Mouse (Mus musculus) adrenal gland, adult 18-20 months (tissue): ENCODE results near the gene Otp. TPM values are rescaled to one million over a fixed set of nuclear protein-coding genes. Genes with fewer than 3 reads are reported as not detected.
A peak's percentile ranks its signal among the peaks of the same experiment; 100 is the strongest.

Experiments used
- DNase-seq, 2 experiments: peaks; one replicate each; pipeline ENCODE4 v3.0.0; 2021 to 2022; ENCODE audit warnings: low spot score in 2 of 2
- total RNA-seq, 2 experiments: library from RNA; stranded (reverse); gene quantifications; 1 replicate in 1 of 2; 2 replicates in 1 of 2; pipeline ENCODE4 v1.2.3; 2021

Gene Otp
- total RNA-seq, 2 experiments from 2014 or later = not detected

DNA sequence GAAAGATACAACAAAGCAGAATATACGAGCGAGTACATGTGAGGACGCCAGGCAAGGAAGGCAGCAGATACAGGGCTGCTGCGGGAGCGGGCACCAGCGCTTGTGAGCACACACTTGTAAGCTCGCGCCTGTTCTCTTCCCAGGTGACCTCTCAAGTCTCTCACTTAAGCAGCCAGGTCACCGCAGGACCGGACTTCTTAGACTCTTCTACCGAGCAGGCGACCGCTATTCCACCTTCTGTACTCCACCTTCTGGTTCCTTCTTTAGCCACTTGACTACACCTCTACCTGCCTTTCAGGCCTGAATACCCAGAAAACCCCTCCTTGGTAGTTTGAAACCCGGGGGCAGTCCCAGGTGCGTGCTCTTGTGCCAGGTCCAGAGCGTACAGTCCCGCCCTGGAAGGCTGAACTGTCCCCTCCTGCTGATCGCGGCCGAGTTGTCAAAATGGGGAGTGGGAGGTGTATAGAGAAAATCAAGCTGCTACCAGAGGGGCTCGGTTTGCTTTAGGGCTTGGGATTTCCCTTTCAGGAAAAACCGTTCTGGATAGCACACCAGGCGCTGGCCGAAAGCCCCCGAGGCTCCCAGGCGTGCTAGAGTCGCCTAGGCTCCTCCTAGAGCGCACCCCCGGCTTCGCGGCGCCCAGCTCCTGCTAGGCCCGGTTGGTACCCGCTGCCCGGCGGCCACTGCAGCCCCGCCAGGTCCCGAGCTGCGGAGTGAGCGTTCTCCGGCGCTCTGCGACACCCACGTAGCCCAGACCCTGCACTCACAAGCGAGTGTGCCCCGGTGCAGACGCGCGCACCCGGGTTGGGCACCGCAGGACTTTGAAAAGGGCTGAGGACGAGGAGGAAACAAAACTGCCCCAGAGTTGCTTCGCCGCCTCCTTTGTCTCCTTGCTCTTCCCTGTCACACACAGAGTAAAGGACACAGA is 2.0 kb upstream of the Otp start:
- DNase-seq = no peak

DNA sequence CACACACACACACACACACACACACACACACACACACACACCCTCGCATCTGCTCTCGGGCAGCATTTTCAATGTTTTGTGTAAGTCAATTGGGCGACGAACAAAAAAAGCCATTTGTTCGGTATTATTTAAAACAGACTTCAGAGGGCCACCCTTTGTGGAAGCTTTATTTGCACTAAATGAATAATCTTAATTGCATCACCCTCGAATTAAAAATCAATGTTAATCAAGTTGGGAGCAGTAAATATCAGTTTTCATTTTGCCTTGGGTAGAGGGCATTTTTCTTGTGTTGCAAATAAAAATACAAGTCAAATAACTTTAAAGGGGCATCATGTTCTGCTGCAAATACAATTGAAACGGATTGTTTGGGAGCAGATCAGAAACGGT is 1.4 kb upstream of the Otp start:
- DNase-seq = no peak

DNA sequence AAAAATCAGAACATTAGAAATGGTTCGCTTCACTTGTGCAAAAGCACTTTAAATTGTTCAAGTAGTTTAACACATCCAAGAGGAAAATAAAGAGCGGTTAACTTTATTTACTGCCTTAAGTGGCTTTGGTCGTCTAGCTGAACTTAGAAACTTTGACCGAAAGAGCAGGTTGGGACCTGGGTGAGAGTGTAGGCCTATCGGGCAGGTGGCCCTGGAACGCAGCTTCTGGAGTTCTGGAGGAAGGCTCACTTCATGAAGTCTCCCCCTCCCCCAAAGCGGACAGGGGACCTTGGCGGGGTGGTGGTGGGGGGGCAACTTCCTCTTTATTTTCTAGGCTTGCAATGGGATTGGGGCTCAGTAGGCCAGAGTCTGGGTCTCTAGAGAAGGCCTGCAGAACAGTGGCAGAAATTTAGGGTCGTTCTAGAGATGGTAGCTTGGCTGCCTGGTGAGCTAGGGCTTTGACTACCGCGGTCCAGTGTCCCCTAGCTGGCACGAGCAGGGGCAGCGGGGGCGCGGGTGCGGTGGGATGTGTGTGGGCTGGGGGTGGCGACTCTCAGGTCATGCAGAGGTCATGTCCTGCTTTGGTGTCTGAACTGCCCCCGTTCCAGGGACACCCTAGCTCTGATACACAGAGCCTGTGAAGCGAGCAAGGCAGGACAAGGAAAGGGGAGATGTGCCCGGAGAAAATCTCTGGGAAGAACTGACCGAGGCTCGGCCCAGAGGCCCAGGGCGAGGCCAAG is 576 bp upstream of the Otp start:
- DNase-seq = no peak

DNA sequence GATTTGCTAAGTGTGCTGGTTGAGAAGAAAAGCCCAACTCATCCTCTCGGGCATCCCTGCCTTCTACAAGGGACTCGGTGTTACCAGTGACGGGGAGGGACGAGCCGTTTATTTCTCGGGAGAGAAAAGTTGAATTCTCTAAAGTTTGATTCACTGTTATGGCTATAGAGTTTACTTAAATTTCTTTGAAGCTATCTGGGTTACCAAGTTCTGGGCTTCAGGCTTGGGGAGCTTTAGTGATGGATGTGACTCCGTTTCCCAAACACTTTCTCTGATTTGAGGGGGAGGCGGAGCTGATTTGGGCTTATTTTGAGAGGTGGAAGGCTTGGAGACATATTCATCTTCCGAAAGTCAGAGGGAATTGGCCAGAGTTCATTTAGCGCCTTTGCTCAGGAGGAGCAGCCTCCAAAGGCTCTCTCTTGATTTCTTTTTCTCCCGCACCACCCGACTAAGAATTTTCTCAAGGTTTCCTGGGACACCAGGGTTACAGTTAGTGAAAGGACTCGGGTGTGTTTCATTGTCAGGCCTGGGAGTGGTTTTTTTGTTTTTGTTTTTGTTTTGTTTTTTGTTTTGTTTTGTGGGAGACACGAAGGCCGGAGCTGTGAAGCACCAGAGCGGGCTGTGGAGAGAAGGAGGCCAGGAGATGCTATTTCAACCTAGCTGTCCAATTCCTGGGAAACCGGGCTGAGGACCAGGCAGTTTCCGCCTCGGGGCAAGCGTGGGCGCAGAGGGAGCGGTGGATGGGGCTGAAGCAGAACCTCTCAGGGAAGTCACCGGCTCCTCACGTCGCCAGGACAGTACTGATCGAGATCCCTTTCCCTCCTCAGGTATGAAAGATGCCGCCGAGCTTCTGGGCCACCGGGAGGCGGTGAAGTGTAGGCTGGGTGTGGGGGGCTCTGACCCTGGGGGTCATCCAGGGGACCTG is 1.1 kb downstream of the Otp start:
- no peak for DNase-seq

DNA sequence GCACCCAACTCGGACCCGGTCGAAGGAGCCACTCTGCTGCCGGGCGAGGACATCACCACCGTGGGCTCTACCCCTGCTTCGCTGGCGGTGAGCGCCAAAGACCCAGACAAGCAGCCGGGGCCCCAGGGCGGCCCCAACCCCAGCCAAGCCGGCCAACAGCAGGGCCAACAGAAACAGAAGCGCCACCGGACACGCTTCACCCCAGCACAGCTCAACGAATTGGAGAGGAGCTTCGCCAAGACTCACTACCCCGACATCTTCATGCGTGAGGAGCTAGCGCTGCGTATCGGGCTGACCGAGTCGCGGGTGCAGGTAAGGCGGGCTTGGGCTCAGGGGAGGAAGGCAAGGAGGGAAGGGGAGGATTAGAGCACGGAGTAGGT is 1.8 kb downstream of the Otp start:
- DNase-seq = no peak

DNA sequence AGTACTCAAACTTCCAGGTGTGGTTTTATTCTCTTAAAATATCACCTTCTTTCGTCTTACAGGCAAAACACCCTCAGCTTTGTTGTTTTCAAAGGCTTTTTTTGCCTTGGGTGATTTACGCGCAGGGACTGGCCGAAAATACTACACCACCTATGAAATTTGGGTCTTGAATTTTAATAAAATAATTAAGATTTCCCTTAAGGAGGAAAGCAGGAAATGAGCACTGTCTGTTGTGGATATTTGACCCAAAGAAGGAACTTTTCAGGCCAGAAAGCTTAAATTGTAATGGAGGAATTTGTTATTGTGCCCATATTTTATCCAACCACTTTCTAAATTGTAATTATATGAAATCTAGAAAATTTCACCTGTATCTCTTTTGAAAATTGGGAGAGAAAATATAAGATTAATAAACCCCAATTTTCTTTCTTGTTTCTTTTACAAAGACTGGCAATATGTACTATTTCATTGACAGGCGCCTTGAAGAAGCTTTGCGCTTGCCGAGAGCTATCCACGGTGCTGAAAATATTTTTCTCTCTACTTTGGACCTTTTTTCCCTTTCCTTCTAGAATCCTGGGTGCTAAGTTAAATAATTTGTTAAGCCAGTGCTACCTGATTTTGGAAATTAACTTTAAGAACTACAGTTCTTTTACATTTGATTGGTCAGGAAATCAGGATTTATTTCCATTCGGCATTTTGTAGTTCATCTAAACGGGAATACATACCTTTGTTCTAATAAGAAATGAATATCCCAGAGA is 2.8 kb downstream of the Otp start:
- no peak for DNase-seq

DNA sequence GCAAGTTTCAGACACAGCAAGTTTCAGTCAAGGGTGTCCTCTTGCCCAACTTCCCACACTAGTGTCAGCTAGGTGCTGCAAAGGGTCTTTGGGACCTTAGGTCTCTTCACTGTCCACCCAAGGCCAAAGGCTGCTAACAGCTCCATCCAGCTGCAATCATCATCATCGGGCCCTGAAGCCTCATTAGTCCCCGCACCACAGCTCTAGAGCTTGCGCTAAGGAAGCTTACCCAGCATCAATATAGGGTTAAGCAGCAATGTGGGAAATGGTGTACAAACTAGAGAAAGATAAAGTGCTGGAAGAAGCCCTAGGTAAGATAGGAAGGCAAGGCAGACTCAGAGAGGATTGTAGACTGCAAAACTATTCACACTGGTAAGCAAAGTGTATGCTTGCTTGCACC is 5.8 kb downstream of the Otp start:
- DNase-seq = no peak

DNA sequence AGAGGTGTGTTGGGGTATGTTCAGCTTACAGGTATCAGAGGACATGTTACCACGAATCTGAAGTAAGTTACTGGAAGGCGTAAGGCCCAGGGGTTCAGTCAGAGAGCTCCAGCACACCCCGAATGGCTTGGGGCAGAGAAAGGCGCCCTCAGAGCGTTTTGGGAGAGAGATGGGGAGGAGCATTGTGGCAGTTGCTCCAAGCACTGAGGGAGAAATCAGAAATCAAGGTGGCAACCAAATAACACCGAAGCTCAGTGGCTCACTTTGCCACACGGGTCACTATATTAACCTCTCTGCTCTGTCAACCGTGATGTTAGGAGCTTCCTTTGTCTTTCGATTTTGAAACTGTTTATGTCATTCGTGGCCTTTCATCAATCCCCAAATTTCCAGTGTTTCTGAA is 6.8 kb downstream of the Otp start:
- DNase-seq = no peak

DNA sequence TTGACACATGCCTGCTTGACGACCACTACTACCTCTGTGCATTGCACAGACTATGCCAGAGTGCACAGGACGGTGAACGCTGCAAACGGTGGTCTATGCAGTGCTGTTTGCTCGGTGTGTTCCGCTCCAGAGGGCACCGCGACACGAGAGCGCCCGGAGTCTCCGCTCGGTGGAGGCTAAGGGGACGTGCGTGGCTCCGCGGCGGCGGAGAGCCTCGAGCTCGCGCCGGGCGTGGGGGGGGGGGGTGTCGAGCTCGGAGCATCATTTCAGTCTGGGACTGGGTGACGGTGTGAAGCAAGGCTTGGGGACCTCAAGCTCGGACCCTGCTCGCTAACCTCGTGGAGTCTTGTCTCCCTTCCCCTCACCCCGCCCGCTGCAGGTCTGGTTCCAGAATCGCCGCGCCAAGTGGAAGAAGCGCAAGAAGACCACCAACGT is 7.3 kb downstream of the Otp start:
- no peak for DNase-seq

DNA sequence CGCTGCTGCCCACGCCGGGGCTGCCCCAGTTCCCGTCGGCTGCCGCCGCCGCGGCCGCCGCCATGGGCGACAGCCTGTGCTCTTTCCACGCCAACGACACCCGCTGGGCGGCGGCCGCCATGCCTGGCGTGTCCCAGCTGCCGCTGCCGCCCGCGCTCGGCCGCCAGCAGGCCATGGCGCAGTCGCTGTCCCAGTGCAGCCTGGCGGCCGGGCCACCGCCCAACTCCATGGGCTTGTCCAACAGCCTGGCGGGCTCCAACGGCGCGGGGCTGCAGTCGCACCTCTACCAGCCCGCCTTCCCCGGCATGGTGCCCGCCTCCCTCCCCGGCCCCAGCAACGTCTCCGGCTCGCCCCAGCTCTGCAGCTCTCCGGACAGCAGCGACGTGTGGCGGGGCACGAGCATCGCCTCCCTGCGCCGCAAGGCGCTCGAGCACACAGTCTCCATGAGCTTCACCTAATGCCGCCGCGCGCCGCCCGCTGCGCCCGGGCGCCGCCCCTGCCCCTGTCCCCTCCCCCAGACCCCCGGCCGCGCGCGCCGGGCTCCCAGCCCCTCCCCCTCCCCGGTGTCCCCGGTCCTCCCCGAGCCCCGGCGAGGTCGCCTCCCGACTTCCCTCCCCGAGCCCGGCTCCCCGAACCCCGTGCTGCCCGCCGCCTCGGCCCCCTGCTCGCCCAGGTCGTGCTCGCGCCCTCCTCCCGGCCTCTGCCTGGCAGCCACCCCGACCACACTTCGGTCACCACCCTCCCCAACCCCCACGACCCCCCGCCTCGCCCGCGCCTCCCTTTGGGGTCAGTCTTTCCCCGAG is 8.0 kb downstream of the Otp start:
- peak in 1 of 2 experiments; percentile 15 for DNase-seq

DNA sequence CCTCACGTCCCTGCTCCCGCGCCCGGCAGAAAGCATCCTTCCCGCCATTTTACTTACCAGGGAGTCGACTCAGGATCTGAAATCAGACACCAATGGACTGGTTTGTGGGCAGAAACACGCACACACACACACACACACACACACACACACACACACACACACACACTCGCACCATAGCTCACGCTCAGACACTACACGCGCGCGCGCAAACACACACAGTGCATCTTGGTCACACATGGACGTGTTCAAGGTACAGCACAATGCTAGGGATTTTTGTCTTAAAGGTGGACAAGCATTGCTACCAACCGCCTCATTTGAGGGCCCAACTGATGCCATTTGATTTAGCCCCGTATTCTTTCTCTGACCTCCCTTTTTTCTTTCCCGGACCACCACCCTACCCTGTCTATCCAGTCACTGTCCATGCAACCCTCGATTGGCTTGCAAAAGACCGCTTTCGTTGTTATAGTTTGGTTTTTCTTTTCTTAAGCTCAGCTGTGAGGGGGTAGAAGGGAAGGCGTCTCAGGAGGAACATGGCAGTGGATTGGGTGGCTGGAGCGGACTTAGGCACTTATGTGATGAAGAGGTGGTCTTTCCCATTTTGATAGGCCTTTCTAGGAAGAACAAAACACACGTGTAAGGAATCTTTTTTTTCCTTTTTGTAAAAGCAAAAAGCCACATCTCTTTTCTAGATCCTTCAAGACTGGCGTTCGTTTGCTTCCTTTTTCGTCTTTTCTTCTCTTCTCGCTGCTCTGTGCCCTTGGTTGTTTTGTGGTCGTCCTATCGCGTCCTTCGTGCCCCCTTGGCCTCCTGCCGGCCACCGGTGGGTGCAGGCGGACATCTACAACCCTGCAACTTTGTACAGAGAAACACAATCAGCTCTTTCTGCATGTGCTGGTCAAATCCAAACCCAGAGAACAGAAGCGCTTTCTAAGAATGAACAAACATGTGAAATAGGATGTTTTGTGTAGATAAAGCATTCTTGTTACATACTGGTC is 8.9 kb downstream of the Otp start:
- no peak for DNase-seq

DNA sequence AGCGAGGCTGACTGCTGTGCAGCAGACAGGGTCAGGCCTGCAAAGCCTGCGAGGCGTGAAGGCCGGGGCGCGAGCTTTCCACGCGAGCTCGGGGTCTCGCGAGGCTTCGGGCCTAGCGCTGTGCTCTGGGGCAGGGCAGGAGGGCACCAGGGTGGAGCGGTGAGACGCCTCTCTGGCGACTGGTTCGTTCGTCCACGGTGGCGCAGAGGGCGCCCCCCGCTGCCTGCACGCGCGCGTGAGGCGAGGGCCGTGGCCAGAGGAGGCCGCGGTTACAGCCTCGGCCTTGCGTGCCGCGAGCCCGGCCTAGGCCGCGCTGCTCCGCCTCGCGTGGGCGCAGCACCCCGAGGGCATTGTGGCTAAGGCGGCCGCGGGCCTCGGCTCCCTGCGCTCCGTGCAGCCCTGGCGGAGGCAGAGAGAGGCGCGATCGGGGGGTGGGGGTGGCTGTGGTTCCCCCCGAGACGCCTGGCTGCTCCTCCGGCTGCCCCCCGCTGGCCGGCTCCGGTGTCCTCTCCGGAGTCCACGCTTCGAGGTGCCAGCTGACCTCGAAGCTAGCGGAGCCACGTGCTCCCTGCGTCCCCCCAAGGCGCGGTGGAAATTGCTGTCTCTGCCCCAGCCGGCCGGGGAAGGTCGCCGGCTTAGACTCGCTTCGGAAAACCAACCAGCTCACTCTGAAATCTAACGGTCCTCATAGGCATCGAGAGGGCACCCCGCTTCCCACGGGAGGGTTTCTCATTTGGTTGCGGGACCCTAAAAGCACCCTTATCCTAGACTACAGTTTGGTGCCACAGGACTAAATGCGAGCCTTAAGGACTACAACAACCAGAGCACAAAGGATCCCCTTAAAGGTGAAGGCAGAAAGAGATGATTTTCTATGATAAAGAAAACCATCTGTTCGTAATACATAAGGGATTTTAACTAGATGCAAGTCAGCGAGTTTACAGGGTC is 10.2 kb downstream of the Otp start:
- DNase-seq = no peak

DNA sequence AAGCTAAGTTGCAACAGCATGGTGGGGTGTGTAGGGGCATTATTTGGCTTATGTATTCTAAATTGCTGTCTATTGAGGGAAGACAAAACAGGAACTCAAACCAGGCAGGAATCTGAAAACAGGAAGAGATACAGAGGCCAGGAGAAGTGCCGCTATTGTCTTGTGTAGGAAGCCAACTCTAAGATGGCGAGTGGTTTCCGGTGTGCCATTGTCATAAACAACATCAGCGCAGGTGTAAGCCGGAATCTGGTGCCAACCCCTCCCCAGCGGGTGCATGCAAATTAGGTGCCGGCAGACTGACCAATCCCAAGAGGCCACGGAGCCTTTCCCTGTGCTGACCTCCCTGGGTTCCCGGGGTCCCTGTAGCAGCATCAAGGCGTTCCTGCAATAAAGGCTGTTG is 32.4 kb downstream of the Otp start:
- DNase-seq = no peak

DNA sequence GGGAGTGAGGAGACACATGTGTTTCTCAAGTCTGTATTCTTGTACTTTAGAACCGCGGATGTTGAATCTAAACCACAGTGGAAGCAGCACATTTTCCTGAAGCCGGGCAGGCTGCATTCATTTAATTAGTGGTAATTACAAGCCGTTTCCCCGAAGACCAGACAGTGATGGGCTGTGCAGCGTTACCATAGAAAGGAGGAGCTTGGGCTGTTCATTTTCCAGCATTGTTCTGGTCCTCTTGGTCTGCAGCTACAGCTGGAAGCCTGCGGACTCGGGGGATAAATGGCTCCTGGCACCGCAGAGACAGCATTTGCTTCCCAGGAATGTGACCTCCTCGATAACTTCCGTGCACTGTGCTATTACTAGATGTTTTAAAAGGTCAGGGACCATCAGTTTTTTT is 37.6 kb downstream of the Otp start:
- no peak for DNase-seq

DNA sequence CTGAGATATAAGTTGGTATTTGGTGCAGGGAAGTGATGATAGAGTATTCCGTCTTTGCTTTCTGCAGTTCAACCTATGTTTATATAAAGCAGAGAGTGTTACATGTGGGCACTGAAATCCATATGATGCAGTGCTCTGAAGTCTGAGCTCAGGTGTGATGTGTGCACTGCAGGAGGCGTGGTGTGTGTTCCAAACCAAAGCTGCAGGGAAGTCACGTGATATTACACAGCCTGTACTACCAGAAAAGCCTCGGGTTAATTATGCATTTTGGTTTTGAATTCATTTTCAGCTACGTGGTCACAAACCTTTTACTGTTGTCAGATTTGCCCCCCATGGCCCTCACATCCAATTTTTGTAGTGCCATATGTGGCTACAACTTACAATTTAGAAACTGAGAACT is 40.3 kb downstream of the Otp start:
- DNase-seq = no peak

DNA sequence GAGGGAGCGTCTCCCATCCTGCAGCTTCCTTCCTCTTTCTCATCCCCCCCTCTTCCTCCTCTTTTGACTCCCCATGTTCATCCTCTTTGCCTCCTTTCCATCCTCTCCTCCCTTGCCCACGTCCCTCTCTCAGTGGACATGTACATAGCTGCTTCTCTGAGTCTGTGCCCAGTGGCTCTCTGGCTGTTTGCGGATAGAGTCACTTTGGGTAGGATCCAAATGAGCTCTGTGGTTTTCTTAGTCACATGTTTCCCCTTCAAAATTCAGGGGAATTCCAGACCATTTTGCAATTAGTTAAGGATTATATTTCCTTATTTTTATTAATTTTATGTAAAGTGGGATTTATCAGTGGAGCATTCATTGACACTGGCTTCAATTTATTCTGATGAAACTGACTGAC is 52.7 kb downstream of the Otp start:
- DNase-seq = no peak
